Mouse (Mus musculus) lung, postnatal 10 days (tissue): Measurements from ENCODE around the gene Ciapin1.

Experiments
- DNase-seq: peaks from one replicate; pipeline ENCODE4 v3.0.0; 2021

The Ciapin1 gene

GRCm38 (mm10) chr8:94804546-94805340 is 33.4 kb downstream of the Ciapin1 start:
- no peak for DNase-seq

- DNase-seq: no peak
Observed at GRCm38 (mm10) chr8:94803551-94803950, 34.6 kb downstream of the Ciapin1 start.

- no peak for DNase-seq
Observed at GRCm38 (mm10) chr8:94802375-94802774, 35.8 kb downstream of the Ciapin1 start.

- peak; percentile 75 for DNase-seq
Observed at GRCm38 (mm10) chr8:94801293-94802095, 36.7 kb downstream of the Ciapin1 start.

- peak; percentile 52 for DNase-seq
Observed at GRCm38 (mm10) chr8:94800278-94800968, 37.7 kb downstream of the Ciapin1 start.

- DNase-seq: no peak
Observed at GRCm38 (mm10) chr8:94794782-94795181, 43.4 kb downstream of the Ciapin1 start.

GRCm38 (mm10) chr8:94794368-94794767 is 43.8 kb downstream of the Ciapin1 start:
- DNase-seq: no peak

GRCm38 (mm10) chr8:94789256-94789955 is 48.8 kb downstream of the Ciapin1 start:
- no peak for DNase-seq

- peak; percentile 44 for DNase-seq
Observed at GRCm38 (mm10) chr8:94787524-94788501, 50.3 kb downstream of the Ciapin1 start.

GRCm38 (mm10) chr8:94785995-94786595 is 52.1 kb downstream of the Ciapin1 start:
- no peak for DNase-seq

- peak; percentile 71 for DNase-seq
Observed at GRCm38 (mm10) chr8:94785247-94785985, 52.7 kb downstream of the Ciapin1 start.

- no peak for DNase-seq
Observed at GRCm38 (mm10) chr8:94783890-94784289, 54.3 kb downstream of the Ciapin1 start.

GRCm38 (mm10) chr8:94781838-94782235 is 56.3 kb downstream of the Ciapin1 start:
- DNase-seq: no peak

- no peak for DNase-seq
Observed at GRCm38 (mm10) chr8:94781155-94781837, 56.9 kb downstream of the Ciapin1 start.

GRCm38 (mm10) chr8:94780491-94781154 is 57.5 kb downstream of the Ciapin1 start:
- DNase-seq: no peak

- no peak for DNase-seq
Observed at GRCm38 (mm10) chr8:94779534-94780294, 58.4 kb downstream of the Ciapin1 start.

GRCm38 (mm10) chr8:94778895-94779533 is 59.1 kb downstream of the Ciapin1 start:
- no peak for DNase-seq

- DNase-seq: peak; percentile 69
Observed at GRCm38 (mm10) chr8:94778473-94778872, 59.7 kb downstream of the Ciapin1 start.
